Mouse (Mus musculus): ENCODE results near the gene Zdhhc23. TPM values are rescaled to one million over a fixed set of nuclear protein-coding genes. Genes with fewer than 3 reads are reported as not detected.

Zdhhc23 gene
- polyA plus RNA-seq (2012; ENCODE audit: low replicate concordance) = 11.7 and 13.5 TPM in 2 replicates

GRCm38 (mm10) chr16:43979328-43980109, at the start of gene Zdhhc23:
Gene Zdhhc23 (minus strand): TSS chr16:43979791.

GRCm38 (mm10) chr16:43926341-43926859, 53.2 kb downstream of the Zdhhc23 start, which contains the start of gene Qtrt2:
Gene Qtrt2 (minus strand): TSS chr16:43926809.

Other genes starting within 250 kb of the Zdhhc23 start
- gene Drd3, start 225.8 kb downstream of the Zdhhc23 start, polyA plus RNA-seq (2012; ENCODE audit: low replicate concordance) = not detected in 2 replicates
- 1.3 and 2.6 TPM in 2 replicates for gene Ccdc191, start 90.0 kb downstream of the Zdhhc23 start, polyA plus RNA-seq (2012; ENCODE audit: low replicate concordance)
- gene Qtrt2, start 53.0 kb downstream of the Zdhhc23 start, polyA plus RNA-seq (2012; ENCODE audit: low replicate concordance) = 2.0 and 6.8 TPM in 2 replicates
- gene Gramd1c, start 83.6 kb upstream of the Zdhhc23 start, polyA plus RNA-seq (2012; ENCODE audit: low replicate concordance) = 0.17 and 0.53 TPM in 2 replicates
- gene Atp6v1a, start 159.9 kb upstream of the Zdhhc23 start, polyA plus RNA-seq (2012; ENCODE audit: low replicate concordance) = 1.6 and 4.2 TPM in 2 replicates
- gene Naa50, start 160.0 kb upstream of the Zdhhc23 start, polyA plus RNA-seq (2012; ENCODE audit: low replicate concordance) = 13.7 and 18.7 TPM in 2 replicates
- gene Usf3, start 193.5 kb upstream of the Zdhhc23 start, polyA plus RNA-seq (2012; ENCODE audit: low replicate concordance) = 6.7 and 10.0 TPM in 2 replicates